Mouse (Mus musculus): ENCODE measurements around the gene Cdc34b. TPM values are rescaled to one million over a fixed set of nuclear protein-coding genes. Genes with fewer than 3 reads are reported as not detected.

Cdc34b gene
- polyA plus RNA-seq (2012; rRNA removed), result 0.04 and 0.12 TPM in 2 replicates

DNA sequence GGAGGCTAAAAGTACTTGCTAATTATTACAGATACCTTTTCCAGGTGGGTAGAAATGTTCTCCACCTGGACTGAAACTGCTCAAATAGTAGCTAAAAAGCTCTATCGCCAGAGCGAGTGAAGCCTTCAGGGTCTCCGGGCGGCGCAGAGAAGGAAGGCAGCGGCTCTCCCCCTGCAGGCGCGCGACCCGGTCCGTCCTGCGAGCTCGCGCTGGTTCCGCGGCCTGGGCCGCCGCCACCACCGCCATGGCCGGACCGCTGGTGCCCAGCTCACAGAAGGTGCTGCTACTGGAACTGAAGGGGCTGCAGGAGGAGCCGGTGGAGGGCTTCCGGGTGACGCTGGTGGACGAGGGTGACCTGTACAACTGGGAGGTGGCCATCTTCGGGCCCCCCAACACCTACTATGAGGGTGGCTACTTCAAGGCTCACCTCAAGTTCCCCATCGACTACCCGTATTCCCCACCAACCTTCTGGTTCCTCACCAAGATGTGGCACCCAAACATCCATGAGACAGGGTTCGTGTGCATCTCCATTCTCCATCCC, at the start of gene Cdc34b:
Cdc34b (plus strand) TSS at position 51 of the 541 bp plus-strand sequence.

DNA sequence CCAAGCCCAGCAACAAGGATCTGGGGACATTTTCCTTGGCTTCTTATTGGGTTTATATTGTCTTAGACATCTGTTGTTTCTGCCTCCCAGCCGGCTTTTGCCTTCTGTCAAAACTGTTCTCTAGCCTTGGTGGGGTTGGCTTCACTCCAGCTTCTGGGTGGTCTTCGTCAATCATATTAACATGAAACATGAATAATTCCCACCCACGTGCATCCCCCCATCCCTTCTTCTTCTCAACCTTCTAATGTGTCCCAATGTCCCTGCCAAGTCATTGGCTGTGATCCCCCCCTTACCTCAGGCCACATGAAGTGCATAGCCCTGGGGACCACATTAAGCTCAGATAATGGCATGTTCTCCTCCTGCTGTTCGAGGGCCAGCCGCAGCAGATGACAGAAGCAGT, 37.1 kb upstream of the Cdc34b start, which contains the start of gene Gm11541:
Gm11541 (minus strand) TSS at position 28 of the 400 bp plus-strand sequence.

DNA sequence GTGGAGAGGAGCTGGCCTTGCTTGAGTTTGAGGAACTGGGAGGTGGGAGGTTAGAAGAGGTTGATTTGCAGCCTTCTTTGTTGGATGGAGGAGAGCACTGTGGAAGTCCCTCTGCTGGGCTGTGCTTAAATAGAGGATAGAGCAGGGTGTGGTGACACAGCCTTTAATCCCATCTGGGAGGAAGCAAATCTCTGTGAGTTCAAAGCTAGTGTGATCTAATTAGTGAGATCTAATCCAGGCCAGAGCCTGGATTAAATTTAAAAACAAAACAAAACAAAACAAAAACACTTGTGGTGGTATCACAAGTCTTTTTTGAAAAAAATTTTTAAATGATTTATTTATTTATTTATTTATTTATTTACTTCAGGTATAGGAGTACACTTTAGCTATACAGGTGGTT, 41.0 kb downstream of the Cdc34b start, which contains the start of gene Tmem92:
Tmem92 (minus strand) TSS at position 101 of the 400 bp plus-strand sequence.

Other genes starting within 250 kb of the Cdc34b start
- 1.4 and 2.4 TPM in 2 replicates for gene Epn3, start 241.8 kb upstream of the Cdc34b start, polyA plus RNA-seq (2012; rRNA removed)
- 1.7 and 2.4 TPM in 2 replicates for gene Mycbpap, start 220.0 kb upstream of the Cdc34b start, polyA plus RNA-seq (2012; rRNA removed)
- gene Rsad1, start 192.5 kb upstream of the Cdc34b start, polyA plus RNA-seq (2012; rRNA removed), result 12.9 and 14.9 TPM in 2 replicates
- gene Chad, start 176.7 kb upstream of the Cdc34b start, polyA plus RNA-seq (2012; rRNA removed), result 0.19 and 0.43 TPM in 2 replicates
- 5.3 and 5.5 TPM in 2 replicates for gene Acsf2, start 139.9 kb upstream of the Cdc34b start, polyA plus RNA-seq (2012; rRNA removed)
- gene Lrrc59, start 112.0 kb upstream of the Cdc34b start, polyA plus RNA-seq (2012; rRNA removed), result 86.6 and 89.4 TPM in 2 replicates
- gene Mrpl27, start 88.0 kb upstream of the Cdc34b start, polyA plus RNA-seq (2012; rRNA removed), result 111 and 113 TPM in 2 replicates
- gene Eme1, start 87.8 kb upstream of the Cdc34b start, polyA plus RNA-seq (2012; rRNA removed), result 2.9 and 3.0 TPM in 2 replicates
- 16.9 and 17.6 TPM in 2 replicates for gene Xylt2, start 64.3 kb upstream of the Cdc34b start, polyA plus RNA-seq (2012; rRNA removed)
- 0.08 TPM in 1 of 2 replicates, not detected in the other for gene Gm11541, start 37.3 kb upstream of the Cdc34b start, polyA plus RNA-seq (2012; rRNA removed)
- gene Tmem92, start 40.9 kb downstream of the Cdc34b start, polyA plus RNA-seq (2012; rRNA removed), result 0.04 TPM in 1 of 2 replicates, not detected in the other
- 30.8 and 149 TPM in 2 replicates for gene Col1a1, start 194.4 kb downstream of the Cdc34b start, polyA plus RNA-seq (2012; rRNA removed)
- not detected in 2 replicates for gene Hils1, start 225.8 kb downstream of the Cdc34b start, polyA plus RNA-seq (2012; rRNA removed)
- gene Sgca, start 234.5 kb downstream of the Cdc34b start, polyA plus RNA-seq (2012; rRNA removed), result 0.10 and 1.6 TPM in 2 replicates
- 45.2 and 53.2 TPM in 2 replicates for gene Ppp1r9b, start 249.3 kb downstream of the Cdc34b start, polyA plus RNA-seq (2012; rRNA removed)